16 mouse cellular contexts compared by ENCODE assay signal in the genomic region with DNA sequence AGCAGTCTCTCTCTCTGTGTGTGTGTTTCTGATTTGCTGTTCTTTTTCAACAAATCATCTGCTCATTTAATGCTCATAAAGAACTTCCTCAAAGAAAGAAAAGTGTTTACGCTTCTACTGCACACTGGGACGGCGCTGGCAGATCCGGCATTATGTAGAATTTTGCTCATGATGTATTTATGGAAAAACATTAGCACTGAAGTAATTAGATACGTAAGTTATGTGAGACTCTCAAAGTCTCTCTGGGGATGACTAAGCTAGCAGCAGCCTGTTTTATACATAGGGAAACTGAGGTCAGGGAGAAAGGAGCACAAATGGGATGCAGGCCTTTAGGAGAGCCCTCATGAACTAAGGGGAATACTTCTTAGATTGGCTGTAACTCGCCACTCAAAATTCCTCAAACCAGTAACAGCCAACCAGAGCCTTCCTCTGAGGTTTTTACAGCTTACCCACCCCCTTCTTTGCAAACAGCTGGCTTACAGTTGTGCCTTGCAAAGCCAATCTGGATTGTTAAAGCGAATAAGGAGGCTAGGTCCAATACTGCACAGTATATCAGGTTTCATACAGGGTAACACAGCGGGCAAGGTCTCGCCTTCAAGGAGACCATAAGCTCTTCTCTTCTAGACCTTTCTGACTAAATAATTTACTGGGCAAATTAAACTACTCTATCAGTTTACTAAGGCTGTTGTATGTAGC.
DNase-seq lines count a peak whose midpoint lies in the region; ATAC-seq and TF ChIP-seq lines count a peak whose summit lies in the region.
"Had no signal": no experiment of that assay in that cellular context is flagged by ENCODE, and none has a peak within 500 bp of the region (broad histone marks: within the 10 kb centered on the region; RNA-seq: fewer than 3 reads in every experiment).

No protein-coding gene starts in this region.

- 0 out of 2 replicates have a peak overlapping the region, but pooled peaks have one; percentile 24 for H3K27ac ChIP-seq in kidney, embryonic 14.5 days (ENCODE audit: low read depth, low read length)
- peak overlapping the region; percentile 55; the same call in 1 of the 2 replicates for H3K27ac ChIP-seq in stomach, embryonic 14.5 days (ENCODE audit: low read length)
- no peak overlapping the region for H3K27ac ChIP-seq in stomach, postnatal 0 days (replicated peaks)
- peak overlapping the region; percentile 6 for H3K27ac ChIP-seq in stomach, embryonic 16.5 days (ENCODE audit: low read length)
- H3K27ac ChIP-seq: forebrain, embryonic 12.5 days; heart, adult 2 months; hindbrain, embryonic 10.5 days; midbrain, embryonic 12.5 days had no signal

- H3K9ac ChIP-seq in kidney, embryonic 14.5 days (ENCODE audit: low read depth, low read length): no peak overlapping the region
- H3K9ac ChIP-seq in stomach, embryonic 14.5 days (replicated peaks; ENCODE audit: low read depth, low read length): no peak overlapping the region
- no peak overlapping the region for H3K9ac ChIP-seq in stomach, postnatal 0 days (ENCODE audit: low read length)
- no peak overlapping the region for H3K9ac ChIP-seq in stomach, embryonic 16.5 days (ENCODE audit: low read length)
- H3K9ac ChIP-seq: forebrain, embryonic 12.5 days; midbrain, embryonic 12.5 days had no signal

- peak; percentile 20 for DNase-seq in embryo, embryonic 10.5 days (ENCODE audit: low spot score)
- no peak for DNase-seq in embryo, embryonic 10 days (ENCODE audit: low spot score)
- no peak for DNase-seq in kidney, adult 18-20 months
- no peak for DNase-seq in stomach, postnatal 0 days (ENCODE audit: low spot score)
- no peak for DNase-seq in urinary bladder, postnatal 36 days (ENCODE audit: low spot score in 2 of 2)
- DNase-seq: cerebellum, adult 11 months; kidney, postnatal 14 days; lung, postnatal 14 days; spleen, adult 18-20 months had no signal

- ATAC-seq in kidney, embryonic 14.5 days (ENCODE audit: low FRiP score, low TSS enrichment): peak; percentile 84
- ATAC-seq in stomach, embryonic 14.5 days (ENCODE audit: insufficient number of reproducible peaks, insufficient read depth, low FRiP score, low read depth): no peak
- ATAC-seq in stomach, postnatal 0 days (ENCODE audit: low FRiP score, low TSS enrichment): no peak
- peak; percentile 29; the same call in 1 of the 2 replicates for ATAC-seq in stomach, embryonic 16.5 days (ENCODE audit: insufficient read depth, low FRiP score)

- no peak overlapping the region for H3K4me3 ChIP-seq in kidney, embryonic 14.5 days (ENCODE audit: low read length)
- no peak overlapping the region for H3K4me3 ChIP-seq in stomach, embryonic 14.5 days (ENCODE audit: low read depth, low read length)
- H3K4me3 ChIP-seq in stomach, postnatal 0 days (ENCODE audit: low read depth, low read length): no peak overlapping the region
- H3K4me3 ChIP-seq in stomach, embryonic 16.5 days (replicated peaks; ENCODE audit: low read length): no peak overlapping the region
- H3K4me3 ChIP-seq: forebrain, embryonic 12.5 days; heart, adult 2 months; hindbrain, embryonic 10.5 days; midbrain, embryonic 12.5 days had no signal

- TF ChIP-seq EP300 in stomach, postnatal 0 days (optimal IDR thresholded peaks at IDR 0.05): no peak

- H3K9me3 ChIP-seq in kidney, embryonic 14.5 days (ENCODE audit: control insufficient read depth, low read length): no peaks in the 10 kb centered on the region
- no peaks in the 10 kb centered on the region for H3K9me3 ChIP-seq in stomach, embryonic 14.5 days (ENCODE audit: control insufficient read depth, low read depth, low read length)
- no peaks in the 10 kb centered on the region for H3K9me3 ChIP-seq in stomach, postnatal 0 days (ENCODE audit: control insufficient read depth, low read length)
- H3K9me3 ChIP-seq in stomach, embryonic 16.5 days (replicated peaks; ENCODE audit: control insufficient read depth, low read length): no peaks in the 10 kb centered on the region
- H3K9me3 ChIP-seq: forebrain, embryonic 12.5 days; hindbrain, embryonic 10.5 days; midbrain, embryonic 12.5 days had no signal

- H3K4me2 ChIP-seq in kidney, embryonic 14.5 days (replicated peaks; ENCODE audit: low read depth, low read length): no peak overlapping the region
- no peak overlapping the region for H3K4me2 ChIP-seq in stomach, embryonic 14.5 days (replicated peaks; ENCODE audit: low read depth, low read length)
- H3K4me2 ChIP-seq in stomach, postnatal 0 days (replicated peaks; ENCODE audit: low read depth): no peak overlapping the region
- 0 out of 2 replicates have a peak overlapping the region, but pooled peaks have one; percentile 16 for H3K4me2 ChIP-seq in stomach, embryonic 16.5 days (ENCODE audit: low read depth, low read length)
- H3K4me2 ChIP-seq: forebrain, embryonic 12.5 days; midbrain, embryonic 12.5 days had no signal

- no peak for TF ChIP-seq CTCF in stomach, postnatal 0 days (IDR thresholded peaks at IDR 0.05; ENCODE audit: low read depth)

- no peaks in the 10 kb centered on the region for H3K36me3 ChIP-seq in kidney, embryonic 14.5 days (ENCODE audit: control insufficient read depth, insufficient read depth, low read length)
- H3K36me3 ChIP-seq in stomach, embryonic 14.5 days (ENCODE audit: control insufficient read depth, insufficient read depth, low read length): no peaks in the 10 kb centered on the region
- H3K36me3 ChIP-seq in stomach, postnatal 0 days (ENCODE audit: control insufficient read depth, insufficient read depth, low read length): no peaks in the 10 kb centered on the region
- no peaks in the 10 kb centered on the region for H3K36me3 ChIP-seq in stomach, embryonic 16.5 days (ENCODE audit: control insufficient read depth, insufficient read depth, low read length)
- H3K36me3 ChIP-seq: forebrain, embryonic 12.5 days; hindbrain, embryonic 10.5 days; midbrain, embryonic 12.5 days had no signal

- H3K27me3 ChIP-seq in kidney, embryonic 14.5 days (ENCODE audit: control insufficient read depth, insufficient read depth, low read length): no peaks in the 10 kb centered on the region
- no peaks in the 10 kb centered on the region for H3K27me3 ChIP-seq in stomach, embryonic 14.5 days (ENCODE audit: control insufficient read depth, insufficient read depth, low read length)
- no peaks in the 10 kb centered on the region for H3K27me3 ChIP-seq in stomach, postnatal 0 days (ENCODE audit: control insufficient read depth, insufficient read depth, low read length)
- no peaks in the 10 kb centered on the region for H3K27me3 ChIP-seq in stomach, embryonic 16.5 days (ENCODE audit: control insufficient read depth, insufficient read depth, low read length)

- 44% methylated on average over 9 of the region's 9 CpGs for WGBS in kidney, embryonic 14.5 days
- WGBS in stomach, embryonic 14.5 days: 43% methylated on average over 9 of the region's 9 CpGs
- WGBS in stomach, postnatal 0 days: 56% methylated on average over 9 of the region's 9 CpGs
- 49% methylated on average over 9 of the region's 9 CpGs for WGBS in stomach, embryonic 16.5 days

- peaks cover 11% of the 10 kb centered on the region for H3K4me1 ChIP-seq in kidney, embryonic 14.5 days (ENCODE audit: control insufficient read depth, insufficient read depth, low read length)
- H3K4me1 ChIP-seq in stomach, embryonic 14.5 days (ENCODE audit: control insufficient read depth, insufficient read depth, low read length): 0 out of 2 replicates have a peak, but pooled peaks cover 4% of the 10 kb centered on the region
- no peaks in the 10 kb centered on the region for H3K4me1 ChIP-seq in stomach, postnatal 0 days (replicated peaks; ENCODE audit: control insufficient read depth, insufficient read depth)
- peaks cover 3% of the 10 kb centered on the region; the same call in 1 of the 2 replicates for H3K4me1 ChIP-seq in stomach, embryonic 16.5 days (ENCODE audit: control insufficient read depth, insufficient read depth, low read length)

Comparison
In these comparisons a context has a peak if more than half of its experiments do, and no peak if none do; other contexts are left out.
1. ATAC-seq: peak in kidney, embryonic 14.5 days (single experiment) and stomach, embryonic 16.5 days (single experiment); none in stomach, embryonic 14.5 days (single experiment) and stomach, postnatal 0 days (single experiment).